Mouse (Mus musculus): ENCODE data around the gene Tpm1.

GRCm38 (mm10) chr9:67071103-67071502 lies 21.9 kb upstream of the Tpm1 start:
- TF ChIP-seq HCFC1 (IDR thresholded peaks at IDR 0.05; ENCODE audit: borderline replicate concordance, insufficient read depth, low read length) (no peak), CHD2 (IDR thresholded peaks at IDR 0.05; ENCODE audit: low read depth, low read length) (no peak), ZNF384 (IDR thresholded peaks at IDR 0.05; ENCODE audit: low read depth, low read length) (no peak), MAFK (IDR thresholded peaks at IDR 0.05; ENCODE audit: insufficient read depth, low read depth, low read length) (no peak), ZC3H11A (IDR thresholded peaks at IDR 0.05; ENCODE audit: borderline replicate concordance, low read depth, low read length) (no peak)
